In genomic region chr5:77442856-77443623, GRCm38 (mm10) we compare ENCODE assay signal across 19 mouse cellular contexts. TPM values are rescaled to one million over a fixed set of nuclear protein-coding genes. Genes with fewer than 3 reads are reported as not detected.
A peak's percentile ranks its signal among the peaks of the same experiment; 100 is the strongest.
DNase-seq lines count a peak whose midpoint lies in the region; ATAC-seq and TF ChIP-seq lines count a peak whose summit lies in the region.
"Had no signal": no experiment of that assay in that cellular context is flagged by ENCODE, and none has a peak within 500 bp of the region (broad histone marks: within the 10 kb centered on the region; RNA-seq: fewer than 3 reads in every experiment).

No protein-coding gene starts in this region.

- WGBS in kidney, embryonic 16.5 days = 75% methylated on average over 15 of the region's 15 CpGs
- WGBS in kidney, embryonic 15.5 days = 79% methylated on average over 15 of the region's 15 CpGs
- 79% methylated on average over 15 of the region's 15 CpGs for WGBS in thymus, adult 2 months

- no peak for TF ChIP-seq CTCF in thymus, adult 2 months (IDR thresholded peaks at IDR 0.05; ENCODE audit: borderline replicate concordance, control insufficient read depth, extremely low read depth, insufficient read depth, low read length, poor library complexity)

- peak overlapping the region; percentile 56 for H3K27ac ChIP-seq in kidney, embryonic 16.5 days (ENCODE audit: low read length)
- no peak overlapping the region for H3K27ac ChIP-seq in kidney, embryonic 15.5 days
- H3K27ac ChIP-seq in thymus, adult 2 months (ENCODE audit: control insufficient read depth, insufficient read depth, low read length) = no peak overlapping the region
- H3K27ac ChIP-seq: embryonic facial prominence, embryonic 12.5 days; forebrain, embryonic 15.5 days; heart, embryonic 10.5 days had no signal

- no peak overlapping the region for H3K4me2 ChIP-seq in kidney, embryonic 16.5 days (replicated peaks; ENCODE audit: low read depth, low read length)
- no peak overlapping the region for H3K4me2 ChIP-seq in kidney, embryonic 15.5 days
- H3K4me2 ChIP-seq: embryonic facial prominence, embryonic 12.5 days; forebrain, embryonic 15.5 days had no signal

- 0 out of 2 replicates have a peak, but pooled peaks have one; percentile 49 for ATAC-seq in kidney, embryonic 16.5 days (ENCODE audit: low FRiP score, low TSS enrichment)
- ATAC-seq in kidney, embryonic 15.5 days (replicated peaks; ENCODE audit: low FRiP score) = no peak; the same call in 1 of the 2 replicates
- ATAC-seq: activated CD4-positive, CD25-positive, alpha-beta regulatory T cell, adult 4 months; forebrain, embryonic 15.5 days; Patski had no signal

- intact Hi-C loops in heart, postnatal 10 days (cut with DNase I) = no loop called here

- no peaks in the 10 kb centered on the region for H3K4me1 ChIP-seq in kidney, embryonic 16.5 days (ENCODE audit: insufficient read depth, low read length)
- H3K4me1 ChIP-seq in kidney, embryonic 15.5 days = no peaks in the 10 kb centered on the region
- H3K4me1 ChIP-seq in thymus, adult 2 months (replicated peaks; ENCODE audit: control insufficient read depth, insufficient read depth, low read length) = no peaks in the 10 kb centered on the region
- H3K4me1 ChIP-seq: embryonic facial prominence, embryonic 12.5 days; forebrain, embryonic 15.5 days; heart, embryonic 10.5 days had no signal

- H3K9me3 ChIP-seq in kidney, embryonic 16.5 days (ENCODE audit: low read length) = no peaks in the 10 kb centered on the region
- no peaks in the 10 kb centered on the region for H3K9me3 ChIP-seq in kidney, embryonic 15.5 days (replicated peaks)
- H3K9me3 ChIP-seq: forebrain, embryonic 15.5 days; heart, embryonic 10.5 days had no signal

- H3K4me3 ChIP-seq in kidney, embryonic 16.5 days (ENCODE audit: low read length) = no peak overlapping the region
- no peak overlapping the region for H3K4me3 ChIP-seq in kidney, embryonic 15.5 days (replicated peaks)
- no peak overlapping the region for H3K4me3 ChIP-seq in thymus, adult 2 months (ENCODE audit: control insufficient read depth, insufficient read depth, low read length)
- H3K4me3 ChIP-seq: embryonic facial prominence, embryonic 12.5 days; forebrain, embryonic 15.5 days; heart, embryonic 10.5 days had no signal

- no peak for TF ChIP-seq POLR2A in thymus, adult 2 months (IDR thresholded peaks at IDR 0.05; ENCODE audit: control insufficient read depth, extremely low read depth, insufficient read depth, low read length, poor library complexity)

- no peak overlapping the region for H3K9ac ChIP-seq in kidney, embryonic 16.5 days (replicated peaks; ENCODE audit: low read length)
- no peak overlapping the region for H3K9ac ChIP-seq in kidney, embryonic 15.5 days
- H3K9ac ChIP-seq: embryonic facial prominence, embryonic 12.5 days; forebrain, embryonic 15.5 days had no signal

- H3K36me3 ChIP-seq in kidney, embryonic 16.5 days (ENCODE audit: insufficient read depth, low read length) = no peaks in the 10 kb centered on the region
- no peaks in the 10 kb centered on the region for H3K36me3 ChIP-seq in kidney, embryonic 15.5 days
- H3K36me3 ChIP-seq in thymus, adult 2 months (ENCODE audit: control insufficient read depth, insufficient read depth, low read length) = no peaks in the 10 kb centered on the region
- H3K36me3 ChIP-seq: embryonic facial prominence, embryonic 12.5 days; forebrain, embryonic 15.5 days; heart, embryonic 10.5 days had no signal

- DNase-seq in heart, adult 11 months = peak; percentile 36
- no peak for DNase-seq in heart, postnatal 10 days
- peak; percentile 34 for DNase-seq in thymus, postnatal 0 days (ENCODE audit: low spot score)
- DNase-seq in thymus, adult 2 months = no peak
- DNase-seq in spleen, adult 12 weeks (ENCODE audit: low spot score) = no peak
- DNase-seq: adrenal gland, postnatal 14 days; cerebellum, adult 11-12 months; cerebellum, adult 9-10 months; cerebellum, postnatal 25 days; gastrocnemius, postnatal 36 days; heart, adult 18-20 months; heart, postnatal 14 days had no signal

- no peaks in the 10 kb centered on the region for H3K27me3 ChIP-seq in kidney, embryonic 16.5 days (ENCODE audit: insufficient read depth, low read length)
- no peaks in the 10 kb centered on the region for H3K27me3 ChIP-seq in kidney, embryonic 15.5 days
- H3K27me3 ChIP-seq in thymus, adult 2 months (ENCODE audit: control insufficient read depth, insufficient read depth, low read length) = no peaks in the 10 kb centered on the region
- H3K27me3 ChIP-seq: embryonic facial prominence, embryonic 12.5 days; forebrain, embryonic 15.5 days; Patski had no signal

RNA-seq across cellular contexts. Expression of gene Igfbp7, which starts 35.2 kb away (rescaled TPM):
- total RNA-seq in heart, postnatal 10 days (2021) = 100 to 1,000 TPM; 435 to 466 TPM
- polyA plus RNA-seq in kidney, embryonic 16.5 days (2015; fragmentation: Nextera tagmentation; extraction: Ambion mirVana) = 455 and 475 TPM in 2 replicates
- 343 and 354 TPM in 2 replicates for polyA plus RNA-seq in kidney, embryonic 15.5 days (2015; fragmentation: Nextera tagmentation; extraction: Ambion mirVana)
- 64.2 and 64.3 TPM in 2 replicates for polyA plus RNA-seq in thymus, postnatal 0 days (2015; fragmentation: Nextera tagmentation; extraction: Ambion mirVana)
- 370 and 442 TPM in 2 replicates for polyA plus RNA-seq in thymus, adult 2 months (2012; rRNA removed)

Comparison
In these comparisons a context has a peak if more than half of its experiments do, and no peak if none do; other contexts are left out.
1. DNase-seq: peak in heart, adult 11 months (single experiment) and thymus, postnatal 0 days (single experiment); none in heart, postnatal 10 days (0 of 2), thymus, adult 2 months (single experiment) and spleen, adult 12 weeks (single experiment).